Mouse (Mus musculus): ENCODE data around the gene Nkiras2. TPM values are rescaled to one million over a fixed set of nuclear protein-coding genes. Genes with fewer than 3 reads are reported as not detected.

Nkiras2 gene
- polyA plus RNA-seq, 1 experiment from 2014 or later = 55.7 TPM

DNA sequence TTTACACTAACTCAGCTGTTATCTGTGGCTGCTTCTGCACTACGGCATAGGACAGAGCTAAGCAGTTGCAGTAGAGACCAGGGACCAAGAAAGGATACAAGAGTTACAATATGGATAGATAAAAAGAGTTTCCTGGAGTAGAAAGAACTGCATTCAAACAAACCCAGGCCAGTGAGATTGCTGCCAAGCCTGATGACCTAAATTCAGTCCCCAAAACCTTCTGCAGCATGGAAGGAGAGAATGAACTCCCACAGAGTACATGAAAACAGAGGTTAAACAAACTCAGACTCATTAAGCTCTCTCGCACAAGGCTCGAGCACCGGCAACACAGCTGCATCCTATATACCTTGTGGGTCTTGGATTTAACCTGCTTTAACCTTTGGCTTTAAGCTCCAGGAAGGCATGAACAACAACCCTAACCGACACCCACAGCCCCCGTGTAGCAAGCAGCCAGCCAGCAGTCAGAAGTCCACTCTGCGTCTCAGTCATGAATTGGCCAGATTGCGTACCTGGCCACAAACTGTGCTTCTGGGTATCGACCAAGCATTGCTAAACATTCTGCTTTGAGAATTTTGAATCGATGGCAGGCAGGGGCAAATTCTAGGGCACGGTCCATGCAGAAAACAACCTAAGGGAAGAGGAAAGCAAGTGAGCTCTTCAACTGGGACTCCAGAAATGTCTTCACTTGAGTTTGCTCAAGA is 26.5 kb upstream of the Nkiras2 start:
- no peak for TF ChIP-seq CTCF (IDR thresholded peaks at IDR 0.05; ENCODE audit: low read depth)
- no peak overlapping the region; the same call in 1 of the 2 replicates for H3K27ac ChIP-seq (ENCODE audit: low read depth, low read length)
- no peaks in the 10 kb centered on the region for H3K4me1 ChIP-seq (replicated peaks; ENCODE audit: control insufficient read depth, insufficient read depth, low read length)
- 92% methylated on average over 11 of the region's 11 CpGs for WGBS
- no peak overlapping the region for H3K4me3 ChIP-seq (ENCODE audit: low read depth, low read length)
- no peaks in the 10 kb centered on the region for H3K9me3 ChIP-seq (ENCODE audit: control insufficient read depth)
- H3K36me3 ChIP-seq (ENCODE audit: control insufficient read depth, insufficient read depth) = peaks cover 92% of the 10 kb centered on the region
- H3K27me3 ChIP-seq (replicated peaks; ENCODE audit: control insufficient read depth, insufficient read depth, low read length) = no peaks in the 10 kb centered on the region
- no peak for ATAC-seq
- H3K4me2 ChIP-seq (replicated peaks; ENCODE audit: low read depth) = no peak overlapping the region
- no peak overlapping the region for H3K9ac ChIP-seq (ENCODE audit: low read depth, low read length)

DNA sequence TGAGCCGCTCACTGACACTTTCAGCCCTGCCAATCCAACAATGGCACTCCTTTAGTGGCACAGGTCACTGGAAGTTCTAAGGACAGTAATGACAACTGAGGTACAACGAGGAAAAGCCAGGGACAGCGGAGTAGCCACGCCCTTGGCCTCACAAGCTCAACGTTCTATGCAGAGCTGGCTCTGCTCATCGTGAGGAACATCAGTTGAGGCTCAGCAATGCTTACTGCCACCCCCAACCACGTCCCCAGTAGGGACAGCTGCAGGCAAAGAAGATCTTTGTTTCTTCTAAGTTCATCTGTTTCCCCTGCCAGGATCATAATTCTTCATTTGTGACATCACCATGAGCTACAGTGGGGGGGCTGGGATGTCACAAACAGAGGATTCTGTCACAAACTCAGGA is 24.4 kb upstream of the Nkiras2 start:
- no peak overlapping the region for H3K27ac ChIP-seq (ENCODE audit: low read depth, low read length)
- H3K4me2 ChIP-seq (replicated peaks; ENCODE audit: low read depth) = no peak overlapping the region
- no peak overlapping the region for H3K4me3 ChIP-seq (ENCODE audit: low read depth, low read length)
- 63% methylated on average over 7 of the region's 7 CpGs for WGBS
- ATAC-seq = no peak
- H3K36me3 ChIP-seq (ENCODE audit: control insufficient read depth, insufficient read depth) = peaks cover 92% of the 10 kb centered on the region
- H3K9me3 ChIP-seq (ENCODE audit: control insufficient read depth) = no peaks in the 10 kb centered on the region
- no peak overlapping the region for H3K9ac ChIP-seq (ENCODE audit: low read depth, low read length)
- TF ChIP-seq CTCF (IDR thresholded peaks at IDR 0.05; ENCODE audit: low read depth) = no peak
- no peaks in the 10 kb centered on the region for H3K27me3 ChIP-seq (replicated peaks; ENCODE audit: control insufficient read depth, insufficient read depth, low read length)
- no peaks in the 10 kb centered on the region for H3K4me1 ChIP-seq (replicated peaks; ENCODE audit: control insufficient read depth, insufficient read depth, low read length)

DNA sequence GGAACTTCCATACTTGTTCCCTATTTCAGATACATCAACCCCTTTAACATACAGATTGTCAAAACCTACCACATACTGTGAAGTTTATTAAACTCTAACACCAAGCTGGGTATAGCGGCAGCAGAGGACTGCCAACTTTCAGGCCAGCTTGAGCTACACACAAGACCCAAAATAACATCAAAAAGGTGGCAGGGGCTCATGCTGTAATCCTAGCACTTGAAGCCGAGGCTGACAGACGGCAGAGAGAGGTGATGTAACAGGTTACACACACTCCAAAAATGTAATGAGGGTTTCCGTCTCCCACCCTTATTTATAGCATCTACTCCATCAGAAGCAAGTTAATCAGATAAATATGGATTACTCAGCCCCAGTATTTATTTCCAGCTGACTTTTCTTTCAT is 23.5 kb upstream of the Nkiras2 start:
- Histone ChIP-seq H3K4me1 (replicated peaks; ENCODE audit: control insufficient read depth, insufficient read depth, low read length) (no peaks in the 10 kb centered on the region), H3K36me3 (ENCODE audit: control insufficient read depth, insufficient read depth) (peaks cover 94% of the 10 kb centered on the region), H3K4me3 (ENCODE audit: low read depth, low read length) (no peak overlapping the region), H3K9ac (ENCODE audit: low read depth, low read length) (no peak overlapping the region), H3K4me2 (replicated peaks; ENCODE audit: low read depth) (no peak overlapping the region), H3K9me3 (ENCODE audit: control insufficient read depth) (no peaks in the 10 kb centered on the region), H3K27me3 (replicated peaks; ENCODE audit: control insufficient read depth, insufficient read depth, low read length) (no peaks in the 10 kb centered on the region), H3K27ac (ENCODE audit: low read depth, low read length) (no peak overlapping the region)
- 84% methylated on average over 4 of the region's 4 CpGs for WGBS
- no peak for ATAC-seq
- TF ChIP-seq CTCF (IDR thresholded peaks at IDR 0.05; ENCODE audit: low read depth) = no peak

DNA sequence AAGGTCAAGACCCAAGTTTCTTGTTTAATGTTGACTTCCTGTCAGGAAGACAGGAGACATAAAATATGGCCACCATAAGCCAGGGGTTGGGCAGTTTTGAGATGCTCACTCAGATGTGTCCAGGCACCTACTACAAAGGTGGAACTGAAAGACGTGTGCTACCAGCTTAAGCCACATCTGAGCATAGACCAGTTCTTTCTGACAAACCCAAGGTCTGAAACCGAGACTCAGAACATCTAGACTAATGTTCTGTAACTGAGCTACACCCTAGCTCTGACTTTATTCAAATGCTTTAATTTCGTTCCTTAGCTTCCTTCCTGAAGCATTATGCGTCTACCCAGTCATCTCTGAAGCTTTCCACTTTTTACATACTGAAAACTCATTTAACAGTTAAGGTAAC is 21.0 kb upstream of the Nkiras2 start:
- WGBS = 75% methylated on average over 4 of the region's 4 CpGs
- no peak for ATAC-seq
- no peak overlapping the region for H3K4me3 ChIP-seq (ENCODE audit: low read depth, low read length)
- no peak overlapping the region for H3K4me2 ChIP-seq (replicated peaks; ENCODE audit: low read depth)
- H3K4me1 ChIP-seq (replicated peaks; ENCODE audit: control insufficient read depth, insufficient read depth, low read length) = no peaks in the 10 kb centered on the region
- no peak overlapping the region for H3K27ac ChIP-seq (ENCODE audit: low read depth, low read length)
- H3K36me3 ChIP-seq (ENCODE audit: control insufficient read depth, insufficient read depth) = peaks cover 72% of the 10 kb centered on the region
- H3K27me3 ChIP-seq (replicated peaks; ENCODE audit: control insufficient read depth, insufficient read depth, low read length) = no peaks in the 10 kb centered on the region
- no peak overlapping the region for H3K9ac ChIP-seq (ENCODE audit: low read depth, low read length)
- H3K9me3 ChIP-seq (ENCODE audit: control insufficient read depth) = no peaks in the 10 kb centered on the region
- no peak for TF ChIP-seq CTCF (IDR thresholded peaks at IDR 0.05; ENCODE audit: low read depth)

DNA sequence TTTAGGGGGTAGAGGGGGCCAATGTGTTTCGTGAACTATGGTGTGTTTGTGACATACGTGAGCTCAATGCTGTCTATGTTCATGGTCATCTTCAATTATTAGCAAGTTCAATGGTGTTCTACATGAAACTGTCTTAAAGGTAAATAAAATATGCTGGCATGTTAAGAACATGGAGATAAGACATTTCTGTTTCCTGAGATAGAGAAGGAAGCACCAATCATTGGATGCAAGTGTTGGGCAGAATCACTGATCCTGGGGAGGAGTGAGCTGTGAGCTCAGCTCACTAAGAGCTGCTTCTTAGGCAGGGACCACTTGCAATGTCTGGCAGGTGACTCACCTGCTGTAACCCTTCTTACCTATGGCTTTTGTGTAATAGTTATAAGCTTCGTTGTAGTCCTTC is 17.7 kb upstream of the Nkiras2 start:
- WGBS = 94% methylated on average over 3 of the region's 3 CpGs
- no peak for ATAC-seq
- TF ChIP-seq CTCF (IDR thresholded peaks at IDR 0.05; ENCODE audit: low read depth) = no peak
- Histone ChIP-seq H3K4me2 (replicated peaks; ENCODE audit: low read depth) (no peak overlapping the region), H3K27me3 (replicated peaks; ENCODE audit: control insufficient read depth, insufficient read depth, low read length) (no peaks in the 10 kb centered on the region), H3K9ac (ENCODE audit: low read depth, low read length) (no peak overlapping the region), H3K9me3 (ENCODE audit: control insufficient read depth) (no peaks in the 10 kb centered on the region), H3K36me3 (ENCODE audit: control insufficient read depth, insufficient read depth) (peaks cover 50% of the 10 kb centered on the region), H3K4me1 (replicated peaks; ENCODE audit: control insufficient read depth, insufficient read depth, low read length) (no peaks in the 10 kb centered on the region), H3K27ac (ENCODE audit: low read depth, low read length) (no peak overlapping the region), H3K4me3 (ENCODE audit: low read depth, low read length) (no peak overlapping the region)

DNA sequence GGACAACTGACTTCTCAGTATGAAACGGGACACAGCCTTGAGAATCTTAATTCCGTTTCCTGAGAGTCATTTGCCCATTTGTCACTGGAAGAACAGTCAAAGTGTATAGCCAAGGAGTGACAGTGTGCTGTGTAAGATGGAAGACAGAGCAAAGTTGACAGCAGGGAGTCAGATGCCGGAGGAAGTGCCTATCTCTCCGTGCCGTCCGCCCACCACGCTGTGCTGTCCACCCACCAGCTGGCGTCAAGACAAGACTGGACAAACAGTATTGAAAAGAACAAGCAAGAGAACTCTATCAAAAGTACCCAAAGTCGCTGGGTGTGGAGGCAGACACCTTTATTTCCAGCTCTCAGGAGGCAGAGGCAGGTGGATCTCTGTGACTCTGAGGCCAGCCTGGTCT is 15.9 kb upstream of the Nkiras2 start:
- no peak for TF ChIP-seq CTCF (IDR thresholded peaks at IDR 0.05; ENCODE audit: low read depth)
- Histone ChIP-seq H3K4me3 (ENCODE audit: low read depth, low read length) (no peak overlapping the region), H3K27me3 (replicated peaks; ENCODE audit: control insufficient read depth, insufficient read depth, low read length) (no peaks in the 10 kb centered on the region), H3K9ac (ENCODE audit: low read depth, low read length) (no peak overlapping the region), H3K27ac (ENCODE audit: low read depth, low read length) (no peak overlapping the region), H3K36me3 (ENCODE audit: control insufficient read depth, insufficient read depth) (peaks cover 36% of the 10 kb centered on the region), H3K4me2 (replicated peaks; ENCODE audit: low read depth) (no peak overlapping the region), H3K4me1 (replicated peaks; ENCODE audit: control insufficient read depth, insufficient read depth, low read length) (no peaks in the 10 kb centered on the region), H3K9me3 (ENCODE audit: control insufficient read depth) (no peaks in the 10 kb centered on the region)
- no peak for ATAC-seq
- 82% methylated on average over 9 of the region's 9 CpGs for WGBS

All from intestine, postnatal 0 days (tissue).